Mouse (Mus musculus) gastrocnemius, adult 2 months (tissue): ENCODE measurements around the gene Cdc6. TPM values are rescaled to one million over a fixed set of nuclear protein-coding genes. Genes with fewer than 3 reads are reported as not detected.

Experiments used
- DNase-seq: peaks from one replicate; pipeline ENCODE4 v3.0.0; 2022
- H3K27ac ChIP-seq: fragments of 200-600 bp; 2 replicates; pipeline ENCODE4 v1.8.1; 2022; ENCODE audit warnings: mild to moderate bottlenecking
- H3K4me3 ChIP-seq: fragments of 200-600 bp; 2 replicates; pipeline ENCODE4 v1.8.1; 2022; ENCODE audit warnings: mild to moderate bottlenecking, moderate library complexity
- CTCF ChIP-seq: fragments of 200-600 bp; IDR thresholded peaks from 2 replicates; pipeline ENCODE4 v1.8.1; 2022; ENCODE audit warnings: antibody characterized with exemption, mild to moderate bottlenecking, moderate library complexity
- intact Hi-C: fragments of 180-260 bp; cut with DNase I; formaldehyde crosslinking; loops from one replicate; pipeline ENCODE4 v1.15.1; 2025
- total RNA-seq, 2 experiments: library from RNA; stranded (reverse); gene quantifications; 2 replicates each; pipeline ENCODE4 v1.2.3; 2021

Gene Cdc6
- total RNA-seq, 2 experiments from 2014 or later, result 0.11 TPM; not detected in 1

GRCm38 (mm10) chr11:98972215-98972614, 64.6 kb downstream of the Cdc6 start:
- no peak overlapping the region for H3K4me3 ChIP-seq
- no peak overlapping the region for H3K27ac ChIP-seq
- DNase-seq, result peak; percentile 89
- intact Hi-C loops, result no loop called here
- peak; percentile 94 for TF ChIP-seq CTCF

- Histone ChIP-seq H3K27ac (no peak overlapping the region), H3K4me3 (no peak overlapping the region)
- TF ChIP-seq CTCF, result no peak
- intact Hi-C loops, result loop anchor here (1.0 kb wide), 1 partner anchor 51 kb away; no protein-coding TSS in a partner anchor
- DNase-seq, result no peak
Observed at GRCm38 (mm10) chr11:98972801-98973360, 65.3 kb downstream of the Cdc6 start.

Other genes starting within 250 kb of the Cdc6 start
- under 1 TPM; 0.33 to 0.69 TPM for gene Gsdma, start 243.4 kb upstream of the Cdc6 start, total RNA-seq
- 100 to 1,000 TPM; 101 to 106 TPM for gene Psmd3, start 225.2 kb upstream of the Cdc6 start, total RNA-seq
- gene Csf3, start 206.5 kb upstream of the Cdc6 start, total RNA-seq, result not detected
- 10 to 100 TPM; 52.0 to 58.4 TPM for gene Med24, start 178.4 kb upstream of the Cdc6 start, total RNA-seq
- 10 to 100 TPM; 78.8 to 96.8 TPM for gene Thra, start 167.2 kb upstream of the Cdc6 start, total RNA-seq
- gene Nr1d1, start 132.5 kb upstream of the Cdc6 start, total RNA-seq, result 100 to 1,000 TPM in 1 of 2 experiments, 10 to 100 TPM in 1; 56.3 to 152 TPM
- 10 to 100 TPM; 51.8 to 69.4 TPM for gene Msl1, start 112.3 kb upstream of the Cdc6 start, total RNA-seq
- 10 to 100 TPM; 17.4 to 21.9 TPM for gene Casc3, start 102.9 kb upstream of the Cdc6 start, total RNA-seq
- gene Rapgefl1, start 71.0 kb upstream of the Cdc6 start, total RNA-seq, result under 1 TPM; 0.22 to 0.26 TPM
- 1 to 10 TPM; 6.1 to 6.6 TPM for gene Wipf2, start 44.2 kb upstream of the Cdc6 start, total RNA-seq
- 10 to 100 TPM; 10.2 to 12.4 TPM for gene Rara, start 20.0 kb downstream of the Cdc6 start, total RNA-seq
- not detected for gene Gjd3, start 75.2 kb downstream of the Cdc6 start, total RNA-seq
- gene Top2a, start 116.4 kb downstream of the Cdc6 start, total RNA-seq, result under 1 TPM; 0.11 to 0.18 TPM
- gene Igfbp4, start 133.4 kb downstream of the Cdc6 start, total RNA-seq, result 10 to 100 TPM; 30.4 to 36.8 TPM
- gene Tns4, start 181.5 kb downstream of the Cdc6 start, total RNA-seq, result under 1 TPM in 1 of 2 experiments, not detected in 1; 0.22 TPM
- gene Ccr7, start 247.3 kb downstream of the Cdc6 start, total RNA-seq, result not detected